Mouse (Mus musculus) hindbrain, embryonic 16.5 days (tissue): Measurements from ENCODE around the gene Gon4l. TPM values are rescaled to one million over a fixed set of nuclear protein-coding genes. Genes with fewer than 3 reads are reported as not detected.

Experiments
- ATAC-seq: fragments of 200-750 bp; cut with Nextera tagmentation; 2 replicates; pipeline ENCODE4 v1.8.0; 2017; ENCODE audit warnings: moderate TSS enrichment, moderate library complexity
- H3K27ac ChIP-seq: fragments of 300-500 bp; sonication (generic); 2 replicates; pipeline ENCODE4 v1.5.1; 2014; ENCODE audit warnings: low read depth, mild to moderate bottlenecking, control low read depth, low read length, moderate library complexity
- H3K27me3 ChIP-seq: fragments of 300-500 bp; sonication (generic); replicated peaks from 2 replicates; pipeline ENCODE4 v1.6.1; 2014; ENCODE audit warnings: low read length; ENCODE audit not compliant: control insufficient read depth, insufficient read depth
- H3K36me3 ChIP-seq: fragments of 300-500 bp; sonication (generic); 2 replicates; pipeline ENCODE4 v1.6.1; 2014; ENCODE audit warnings: mild to moderate bottlenecking, low read length, moderate library complexity, mixed read lengths; ENCODE audit not compliant: control insufficient read depth, insufficient read depth
- H3K4me1 ChIP-seq: fragments of 300-500 bp; sonication (generic); 2 replicates; pipeline ENCODE4 v1.6.1; 2014; ENCODE audit warnings: low read depth, low read length; ENCODE audit not compliant: control insufficient read depth, insufficient read depth
- H3K4me2 ChIP-seq: fragments of 300-500 bp; sonication (generic); 2 replicates; pipeline ENCODE4 v1.6.1; 2014; ENCODE audit warnings: mild to moderate bottlenecking, low read length, control low read depth, moderate library complexity
- H3K4me3 ChIP-seq: fragments of 300-500 bp; sonication (generic); 2 replicates; pipeline ENCODE4 v1.5.1; 2014; ENCODE audit warnings: mild to moderate bottlenecking, low read length, control low read depth, moderate library complexity
- H3K9ac ChIP-seq: fragments of 300-500 bp; sonication (generic); 2 replicates; pipeline ENCODE4 v1.6.1; 2014; ENCODE audit warnings: low read depth, mild to moderate bottlenecking, control low read depth, low read length, moderate library complexity
- H3K9me3 ChIP-seq: fragments of 300-500 bp; sonication (generic); 2 replicates; pipeline ENCODE4 v1.6.1; 2014; ENCODE audit warnings: mild to moderate bottlenecking, low read length, moderate library complexity; ENCODE audit not compliant: control insufficient read depth
- WGBS: fragments of 180-500 bp; shearing (Covaris S2); extraction: QIAGEN DNeasy Blood & Tissue Kit; methylation state at CpG from one replicate; pipeline ENCODE4 v1.1.7; 2014; 5-methylcytosine and 5-hydroxymethylcytosine counted together
- polyA plus RNA-seq: library from polyadenylated mRNA; unstranded; fragments of >200 nt; fragmentation: Nextera tagmentation; extraction: Ambion mirVana; gene quantifications from 2 replicates; pipeline ENCODE4 v1.2.1, GENCODE M21; 2015

Gon4l gene
- polyA plus RNA-seq, 1 experiment from 2014 or later = 11.2 TPM

DNA sequence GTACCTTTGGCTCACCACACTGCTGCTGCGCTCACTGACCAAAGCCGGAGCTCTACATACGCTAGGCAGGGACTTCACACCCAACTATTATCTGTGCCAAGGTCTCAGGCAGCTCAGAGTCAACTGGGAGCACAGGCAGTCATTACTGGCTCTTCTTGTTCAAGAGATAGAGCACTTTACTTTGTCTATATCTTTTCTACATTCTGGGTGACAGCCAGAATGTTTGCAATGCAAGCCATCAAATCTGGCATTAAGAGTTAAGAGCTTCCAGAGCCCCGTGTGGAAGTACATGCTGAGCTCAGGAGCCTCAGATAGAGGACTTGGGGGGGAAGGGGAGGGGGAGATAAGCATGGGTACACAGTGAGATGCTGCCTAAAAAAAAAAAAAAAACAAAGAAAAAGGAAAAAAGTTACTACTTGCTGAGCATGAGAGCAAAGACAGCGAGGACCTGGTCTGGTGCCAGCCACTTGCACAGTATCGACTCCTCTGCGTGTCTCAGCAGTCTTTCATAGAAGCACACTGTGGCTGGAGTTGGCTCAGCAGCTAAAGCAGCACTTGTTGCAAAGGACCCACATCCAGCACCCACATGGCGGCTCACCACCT, 89.1 kb downstream of the Gon4l start:
- 88% methylated on average over 8 of the region's 8 CpGs for WGBS

DNA sequence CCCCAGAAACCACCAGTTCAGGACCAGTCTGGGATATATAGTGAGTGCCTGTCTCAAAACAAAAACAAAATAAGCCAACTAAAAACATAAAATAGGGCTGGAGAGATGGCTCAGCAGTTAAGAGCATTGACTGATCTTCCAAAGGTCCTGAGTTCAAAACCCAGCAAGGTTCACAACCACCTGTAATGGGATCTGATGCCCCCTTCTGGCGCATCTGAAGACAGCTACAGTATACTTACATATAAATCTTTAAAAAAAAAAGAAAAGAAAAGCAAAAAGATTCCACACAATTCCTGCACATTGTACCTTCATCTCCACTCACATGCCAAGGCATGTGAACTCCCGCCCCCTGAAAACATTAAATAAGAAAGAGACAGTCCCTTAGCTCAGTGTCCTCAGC, 90.6 kb downstream of the Gon4l start:
- no peaks in the 10 kb centered on the region for H3K27me3 ChIP-seq
- WGBS = 89% methylated on average over 2 of the region's 2 CpGs
- H3K4me2 ChIP-seq = no peak overlapping the region
- no peak overlapping the region for H3K9ac ChIP-seq
- H3K36me3 ChIP-seq = peaks cover 75% of the 10 kb centered on the region
- no peak for ATAC-seq
- H3K27ac ChIP-seq = no peak overlapping the region
- H3K9me3 ChIP-seq = no peaks in the 10 kb centered on the region
- no peak overlapping the region for H3K4me3 ChIP-seq
- H3K4me1 ChIP-seq = no peaks in the 10 kb centered on the region

More for the DNA sequence above, 89.1 kb downstream of the Gon4l start:
- H3K9me3 ChIP-seq = no peaks in the 10 kb centered on the region
- no peaks in the 10 kb centered on the region for H3K4me1 ChIP-seq
- no peak overlapping the region for H3K4me3 ChIP-seq
- no peak overlapping the region for H3K4me2 ChIP-seq
- no peak for ATAC-seq
- H3K9ac ChIP-seq = no peak overlapping the region
- H3K27ac ChIP-seq = no peak overlapping the region
- peaks cover 68% of the 10 kb centered on the region for H3K36me3 ChIP-seq
- H3K27me3 ChIP-seq = no peaks in the 10 kb centered on the region

DNA sequence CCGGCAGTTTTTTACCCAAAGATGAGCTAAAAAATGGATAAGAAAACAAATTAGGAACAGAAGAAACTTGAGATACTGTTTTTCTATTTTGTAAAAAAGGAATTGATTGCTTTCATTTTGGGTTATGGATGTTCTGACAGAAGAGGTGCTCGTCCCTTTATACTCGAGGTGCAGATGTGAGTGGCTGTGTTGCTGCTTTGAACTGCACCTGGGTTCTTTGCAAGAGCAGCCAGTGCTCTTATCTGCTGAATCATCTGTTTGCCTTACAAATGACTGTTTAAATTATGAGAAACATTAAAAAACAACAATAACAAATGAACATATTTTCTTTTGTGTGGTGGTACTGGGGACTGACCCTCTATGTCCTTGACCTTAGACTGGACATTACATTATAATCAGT, 94.5 kb downstream of the Gon4l start:
- Histone ChIP-seq H3K36me3 (peaks cover 53% of the 10 kb centered on the region), H3K4me2 (no peak overlapping the region), H3K9ac (no peak overlapping the region), H3K27me3 (no peaks in the 10 kb centered on the region), H3K4me1 (no peaks in the 10 kb centered on the region), H3K4me3 (no peak overlapping the region), H3K27ac (no peak overlapping the region), H3K9me3 (no peaks in the 10 kb centered on the region)
- ATAC-seq = no peak
- 94% methylated on average over 3 of the region's 3 CpGs for WGBS

DNA sequence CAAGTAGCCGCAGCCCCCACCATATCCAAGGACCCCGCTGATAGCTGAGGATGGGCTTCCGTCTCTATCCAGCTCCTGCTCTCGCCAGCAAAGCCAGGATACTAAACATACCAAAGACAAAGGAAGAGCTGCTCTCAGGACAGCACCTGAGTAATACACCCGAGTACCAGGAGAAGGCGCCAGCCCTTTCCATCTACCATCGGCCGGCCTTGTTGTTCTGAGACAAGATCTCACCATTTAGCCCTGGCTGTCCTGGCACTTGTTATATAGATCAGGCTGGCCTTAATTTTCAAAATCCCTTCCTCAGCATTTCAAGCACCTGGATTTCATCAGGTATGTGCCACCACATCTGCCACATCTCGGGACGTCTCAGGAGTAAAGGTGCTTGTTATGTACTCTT, 104.0 kb downstream of the Gon4l start:
- WGBS = 95% methylated on average over 10 of the region's 10 CpGs
- no peak overlapping the region for H3K4me3 ChIP-seq
- H3K4me1 ChIP-seq = no peaks in the 10 kb centered on the region
- H3K9me3 ChIP-seq = no peaks in the 10 kb centered on the region
- no peaks in the 10 kb centered on the region for H3K27me3 ChIP-seq
- H3K36me3 ChIP-seq = peaks cover 12% of the 10 kb centered on the region
- no peak for ATAC-seq
- no peak overlapping the region for H3K27ac ChIP-seq
- H3K4me2 ChIP-seq = no peak overlapping the region
- H3K9ac ChIP-seq = no peak overlapping the region

DNA sequence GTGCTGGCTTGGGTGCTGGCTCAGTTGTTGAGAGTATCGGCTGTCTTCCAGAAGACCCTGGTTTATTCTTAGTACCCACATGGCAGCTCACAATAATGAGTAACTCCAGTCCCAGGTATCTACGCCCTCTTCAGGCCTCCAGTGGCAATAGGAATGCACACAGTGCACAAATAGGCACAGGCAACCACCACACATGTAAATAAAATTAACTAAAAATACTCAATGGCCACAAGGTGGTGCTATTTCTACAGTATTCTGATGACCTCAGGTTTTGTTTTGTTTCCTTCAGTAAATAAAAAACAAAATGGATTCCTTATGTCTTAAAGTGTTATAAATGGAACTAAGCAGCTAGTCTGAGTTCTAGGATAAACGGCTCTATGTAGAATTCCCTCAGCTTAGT, 104.7 kb downstream of the Gon4l start:
- no peak overlapping the region for H3K4me3 ChIP-seq
- peak; percentile 42; the same call in 1 of the 2 replicates for ATAC-seq
- no peak overlapping the region for H3K4me2 ChIP-seq
- 66% methylated on average over 3 of the region's 3 CpGs for WGBS
- no peaks in the 10 kb centered on the region for H3K9me3 ChIP-seq
- H3K9ac ChIP-seq = no peak overlapping the region
- peaks cover 12% of the 10 kb centered on the region for H3K36me3 ChIP-seq
- no peaks in the 10 kb centered on the region for H3K27me3 ChIP-seq
- H3K27ac ChIP-seq = no peak overlapping the region
- H3K4me1 ChIP-seq = no peaks in the 10 kb centered on the region

DNA sequence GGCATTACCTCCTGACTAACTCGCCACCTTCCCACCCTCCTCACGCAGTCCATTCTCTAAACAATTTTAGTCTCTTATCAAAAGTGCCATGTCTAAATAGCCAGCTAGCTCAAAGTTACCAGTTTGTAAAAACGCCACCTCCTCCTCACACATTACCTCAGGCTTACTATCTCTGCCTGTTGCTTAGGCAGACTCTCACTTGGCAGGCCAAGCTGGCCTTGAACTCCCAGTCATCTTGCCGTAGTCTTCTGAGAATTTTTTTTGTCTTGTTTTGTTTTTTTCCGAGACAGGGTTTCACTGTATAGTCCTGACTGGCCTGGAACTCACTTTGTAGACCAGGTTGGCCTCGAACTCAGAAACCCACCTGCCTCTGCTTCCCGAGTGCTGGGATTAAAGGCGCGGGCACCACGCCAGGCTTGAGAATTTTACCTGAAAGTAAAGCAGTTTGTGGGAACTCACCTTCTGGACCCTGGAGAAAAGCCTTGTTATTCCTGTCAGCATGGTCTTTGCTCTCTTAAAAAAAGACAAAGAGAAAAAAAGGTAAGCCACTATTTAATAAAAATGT, 107.4 kb downstream of the Gon4l start:
- no peak overlapping the region for H3K4me2 ChIP-seq
- no peaks in the 10 kb centered on the region for H3K9me3 ChIP-seq
- peaks cover 12% of the 10 kb centered on the region for H3K36me3 ChIP-seq
- H3K9ac ChIP-seq = no peak overlapping the region
- no peak for ATAC-seq
- no peak overlapping the region for H3K27ac ChIP-seq
- H3K4me3 ChIP-seq = no peak overlapping the region
- H3K4me1 ChIP-seq = no peaks in the 10 kb centered on the region
- 97% methylated on average over 10 of the region's 10 CpGs for WGBS
- H3K27me3 ChIP-seq = no peaks in the 10 kb centered on the region

DNA sequence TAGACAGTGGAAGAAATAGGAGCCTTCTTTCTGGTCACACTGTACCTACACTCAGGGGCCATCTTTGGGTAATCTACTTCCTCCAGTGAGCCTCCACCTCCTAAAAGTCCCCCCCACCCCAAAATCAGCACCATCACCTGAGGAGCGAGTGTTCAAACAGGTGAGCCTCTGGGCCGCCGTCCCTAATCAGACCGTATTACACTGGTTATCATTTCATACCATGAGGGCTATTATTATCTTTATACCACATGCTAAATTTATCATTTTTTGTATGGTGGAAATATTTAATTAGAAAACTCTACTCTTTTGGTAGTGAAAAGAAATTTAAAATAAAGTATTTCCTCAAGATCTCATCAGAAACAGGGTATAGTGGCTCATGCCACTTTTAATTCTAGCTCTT, 109.1 kb downstream of the Gon4l start:
- H3K4me3 ChIP-seq = no peak overlapping the region
- peaks cover 12% of the 10 kb centered on the region for H3K36me3 ChIP-seq

DNA sequence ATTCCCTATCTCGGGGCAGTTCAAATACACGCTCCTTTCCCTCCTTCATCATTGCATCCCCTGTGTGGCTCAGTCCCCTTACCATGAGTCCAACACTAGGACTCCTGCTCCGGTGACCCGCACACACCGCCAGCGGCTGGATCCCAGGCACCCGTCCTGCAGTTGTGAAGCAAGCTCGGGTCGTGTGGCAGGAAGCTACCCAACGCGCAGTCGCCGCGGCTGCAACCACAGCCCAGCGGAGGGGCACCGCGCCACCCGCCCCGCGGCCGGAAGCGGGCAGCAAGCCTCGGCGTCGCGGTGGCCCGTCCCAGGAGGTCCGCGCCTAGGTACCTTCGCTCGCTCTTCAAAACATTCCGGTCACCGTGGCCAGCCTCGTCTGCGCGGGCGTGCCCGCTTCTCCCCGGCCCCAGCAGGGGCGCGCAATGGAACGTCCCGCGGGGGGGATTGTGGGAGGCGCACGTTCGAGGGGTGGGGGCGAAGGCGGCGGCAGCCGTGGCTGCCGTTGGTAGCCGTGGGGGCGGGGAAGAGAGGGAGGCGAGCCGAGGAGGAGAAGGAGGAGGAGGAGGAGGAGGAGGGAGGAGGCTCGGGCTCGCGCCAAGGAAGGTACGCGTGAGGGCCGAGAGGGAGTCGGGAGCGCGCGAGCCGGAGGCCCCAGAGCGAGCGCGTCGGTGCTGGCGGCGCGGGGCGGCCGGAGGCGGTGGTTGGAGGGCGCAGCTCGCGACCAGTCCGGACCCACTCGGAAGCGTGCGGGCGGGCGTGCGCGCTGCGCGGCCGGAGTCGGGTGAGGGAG, 115.0 kb downstream of the Gon4l start:
- Histone ChIP-seq H3K27me3 (no peaks in the 10 kb centered on the region), H3K36me3 (no peaks in the 10 kb centered on the region), H3K9ac (peak overlapping the region; percentile 94), H3K27ac (peak overlapping the region; percentile 99), H3K4me3 (peak overlapping the region; percentile 82), H3K9me3 (no peaks in the 10 kb centered on the region), H3K4me1 (peaks cover 24% of the 10 kb centered on the region), H3K4me2 (peak overlapping the region; percentile 80)
- peak; percentile 93 for ATAC-seq
- WGBS = under 1% methylated on average over 83 of the region's 92 CpGs

More for the DNA sequence above, 109.1 kb downstream of the Gon4l start:
- ATAC-seq = no peak
- Histone ChIP-seq H3K27me3 (no peaks in the 10 kb centered on the region), H3K27ac (no peak overlapping the region), H3K9ac (no peak overlapping the region), H3K9me3 (no peaks in the 10 kb centered on the region), H3K4me2 (no peak overlapping the region), H3K4me1 (peaks cover 10% of the 10 kb centered on the region)
- 88% methylated on average over 4 of the region's 4 CpGs for WGBS

DNA sequence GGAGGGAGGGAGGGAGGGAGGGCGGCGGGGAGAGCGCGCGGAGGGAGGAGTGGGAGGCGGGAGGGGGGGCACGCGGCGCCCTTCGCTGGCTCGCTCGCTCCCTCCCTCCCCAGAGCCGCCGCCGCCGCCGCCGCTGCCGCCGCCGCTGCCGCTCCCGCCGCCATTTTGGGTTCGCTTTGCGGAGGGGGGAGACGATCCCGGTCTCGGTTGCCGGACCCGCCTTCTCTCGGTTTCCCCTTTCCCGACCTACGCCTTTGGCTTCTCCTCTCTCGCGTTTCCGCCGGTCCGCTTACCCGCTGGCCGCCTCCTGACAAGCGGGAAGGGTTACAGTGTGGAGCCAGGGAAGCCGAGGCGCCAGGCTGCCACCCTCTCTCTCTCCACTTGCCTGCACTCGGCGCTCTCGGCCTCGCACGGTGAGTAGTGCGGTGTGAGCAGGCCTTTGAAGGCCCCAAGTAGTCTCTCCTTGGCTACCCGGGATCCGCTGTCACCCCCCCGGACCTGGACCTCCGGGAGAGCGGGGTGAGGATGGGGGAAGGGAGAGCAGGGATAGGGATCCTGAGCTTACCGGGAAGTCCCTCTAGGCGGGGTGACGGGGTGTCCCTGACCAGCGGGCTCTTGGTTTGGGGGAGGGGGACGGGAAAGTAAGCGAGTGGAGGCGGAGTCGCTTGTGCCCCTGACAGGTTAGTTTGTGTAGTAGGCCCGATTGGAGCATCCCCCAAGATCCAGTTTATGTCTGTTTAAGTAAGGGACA, 115.7 kb downstream of the Gon4l start, which contains the start of the genes Ash1l and Dap3:
TSS of gene Ash1l (plus strand) at position 47 of the 751 bp plus-strand sequence.
TSS of gene Dap3 (minus strand) at position 606 of the 751 bp plus-strand sequence.
- peak within 1 kb of the TSS; percentile 82 for H3K4me3 ChIP-seq
- WGBS = under 1% methylated on average over 39 of the region's 64 CpGs
- H3K9ac ChIP-seq = peak within 1 kb of the TSS; percentile 94
- H3K4me1 ChIP-seq = peaks cover 24% of the 10 kb centered on the region
- H3K4me2 ChIP-seq = peak within 1 kb of the TSS; percentile 80
- no peaks in the 10 kb centered on the region for H3K9me3 ChIP-seq
- no peaks in the 10 kb centered on the region for H3K27me3 ChIP-seq
- H3K27ac ChIP-seq = peak within 1 kb of the TSS; percentile 99
- H3K36me3 ChIP-seq = no peaks in the 10 kb centered on the region
- ATAC-seq = peak; percentile 80
